Mouse (Mus musculus): Measurements from ENCODE around the gene Wnt8b. TPM values are rescaled to one million over a fixed set of nuclear protein-coding genes. Genes with fewer than 3 reads are reported as not detected.

The Wnt8b gene
- polyA plus RNA-seq, 1 experiment = not detected

DNA sequence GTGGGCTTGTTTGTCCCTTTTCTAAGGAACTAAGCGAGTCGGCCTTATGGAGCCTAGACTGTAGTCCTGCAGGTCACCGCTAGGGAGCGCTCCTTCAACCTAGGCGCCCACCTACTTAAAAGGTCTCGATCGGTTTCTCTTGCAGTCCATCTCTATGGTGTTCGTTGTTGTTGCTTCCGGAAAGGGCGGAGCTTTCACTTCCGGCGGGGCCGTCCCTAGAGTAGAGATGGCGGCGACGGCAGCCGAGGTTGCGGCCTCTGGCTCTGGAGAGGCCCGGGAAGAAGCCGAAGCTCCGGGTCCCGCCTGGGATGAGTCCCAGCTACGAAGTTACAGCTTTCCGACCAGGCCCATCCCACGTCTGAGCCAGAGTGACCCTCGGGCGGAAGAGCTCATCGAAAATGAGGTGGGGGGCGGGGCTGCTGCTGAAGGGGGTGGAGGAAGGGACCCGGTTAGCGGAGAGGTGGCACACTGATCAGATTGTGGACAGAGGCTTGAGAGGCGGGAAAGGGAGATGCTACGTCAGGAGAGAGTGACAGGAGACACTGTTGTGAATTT lies 69.5 kb downstream of the Wnt8b start, which contains the start of gene Hif1an:
Gene Hif1an (plus strand): TSS at position 199 of the 555 bp plus-strand sequence.
- DNase-seq (ENCODE audit: low spot score) = peak; percentile 83

Other genes starting within 250 kb of the Wnt8b start
- gene Scd2, start 199.8 kb upstream of the Wnt8b start, polyA plus RNA-seq (2012; rRNA removed) = 121 and 151 TPM in 2 replicates
- 0.87 and 1.0 TPM in 2 replicates for gene Scd4, start 160.4 kb upstream of the Wnt8b start, polyA plus RNA-seq (2012; rRNA removed)
- 190 and 197 TPM in 2 replicates for gene Scd1, start 85.6 kb upstream of the Wnt8b start, polyA plus RNA-seq (2012; rRNA removed)
- 4.7 and 4.8 TPM in 2 replicates for gene Sec31b, start 52.4 kb downstream of the Wnt8b start, polyA plus RNA-seq (2012; rRNA removed)
- gene Gm20538, start 59.4 kb downstream of the Wnt8b start, polyA plus RNA-seq (2012; rRNA removed) = not detected in 2 replicates
- 343 and 393 TPM in 2 replicates for gene Ndufb8, start 62.0 kb downstream of the Wnt8b start, polyA plus RNA-seq (2012; rRNA removed)
- 17.2 and 18.2 TPM in 2 replicates for gene Hif1an, start 69.4 kb downstream of the Wnt8b start, polyA plus RNA-seq (2012; rRNA removed)

Measured in urinary bladder, adult 2 months (tissue).